Mouse (Mus musculus) liver, adult 2 months (tissue): Measurements from ENCODE around the gene Hcrtr1. TPM values are rescaled to one million over a fixed set of nuclear protein-coding genes. Genes with fewer than 3 reads are reported as not detected.

Experiments used
- DNase-seq: peaks from one replicate; pipeline ENCODE4 v3.0.0-alpha.2; 2011; ENCODE audit warnings: low read depth, low spot score; ENCODE audit errors: extremely low read depth
- H3K27ac ChIP-seq: fragments of 200-500 bp; replicated peaks from 2 replicates; pipeline ENCODE4 v1.5.1; 2012; ENCODE audit warnings: low read depth, mild to moderate bottlenecking, control low read depth, inconsistent platforms, low read length; ENCODE audit not compliant: insufficient read depth
- H3K27me3 ChIP-seq: fragments of 200-500 bp; 2 replicates; pipeline ENCODE4 v1.6.1; 2012; ENCODE audit warnings: mild to moderate bottlenecking, moderate library complexity, low read length, inconsistent platforms; ENCODE audit not compliant: control insufficient read depth, insufficient read depth
- H3K36me3 ChIP-seq: fragments of 200-500 bp; 2 replicates; pipeline ENCODE4 v1.6.1; 2012; ENCODE audit warnings: low read length, inconsistent platforms; ENCODE audit not compliant: control insufficient read depth, insufficient read depth
- H3K4me1 ChIP-seq: fragments of 200-500 bp; 2 replicates; pipeline ENCODE4 v1.6.1; 2011; ENCODE audit warnings: low read length; ENCODE audit not compliant: control insufficient read depth, insufficient read depth
- H3K4me3 ChIP-seq: fragments of 200-500 bp; 2 replicates; pipeline ENCODE4 v1.5.1; 2011; ENCODE audit warnings: low read depth, mild to moderate bottlenecking, control low read depth, low read length, moderate library complexity; ENCODE audit not compliant: insufficient read depth
- H3K79me2 ChIP-seq: fragments of 200-500 bp; 2 replicates; pipeline ENCODE4 v1.6.1; 2012; ENCODE audit warnings: inconsistent platforms, mild to moderate bottlenecking, low read length, moderate library complexity; ENCODE audit not compliant: control insufficient read depth, insufficient read depth
- H3K9ac ChIP-seq: fragments of 200-500 bp; 2 replicates; pipeline ENCODE4 v1.6.1; 2012; ENCODE audit warnings: low read depth, mild to moderate bottlenecking, control low read depth, inconsistent platforms, low read length
- CTCF ChIP-seq: fragments of 200-500 bp; IDR thresholded peaks from 2 replicates; pipeline ENCODE4 v1.5.1; 2011; ENCODE audit warnings: low read depth, low read length, control low read depth
- POLR2A ChIP-seq: fragments of 200-500 bp; IDR thresholded peaks from 2 replicates; pipeline ENCODE4 v1.6.1; 2011; ENCODE audit warnings: low read length, control low read depth; ENCODE audit not compliant: insufficient read depth; ENCODE audit errors: extremely low read depth
- WGBS: fragments of 180-500 bp; shearing (Covaris S2); methylation state at CpG from one replicate; pipeline ENCODE4 v1.1.7; 2018; 5-methylcytosine and 5-hydroxymethylcytosine counted together
- polyA plus RNA-seq: library from polyadenylated mRNA; depleted of rRNA; stranded (reverse); fragments of >200 nt; gene quantifications from 2 replicates; pipeline ENCODE4 v1.2.3, GENCODE M21; 2012
- total RNA-seq: library from RNA; depleted of rRNA; stranded (reverse); fragments of >200 nt; gene quantifications from 2 replicates; pipeline ENCODE4 v1.2.3, GENCODE M21; 2014

Gene Hcrtr1
- total and polyA plus RNA-seq, 2 experiments, result 0.04 TPM; not detected in 1

DNA sequence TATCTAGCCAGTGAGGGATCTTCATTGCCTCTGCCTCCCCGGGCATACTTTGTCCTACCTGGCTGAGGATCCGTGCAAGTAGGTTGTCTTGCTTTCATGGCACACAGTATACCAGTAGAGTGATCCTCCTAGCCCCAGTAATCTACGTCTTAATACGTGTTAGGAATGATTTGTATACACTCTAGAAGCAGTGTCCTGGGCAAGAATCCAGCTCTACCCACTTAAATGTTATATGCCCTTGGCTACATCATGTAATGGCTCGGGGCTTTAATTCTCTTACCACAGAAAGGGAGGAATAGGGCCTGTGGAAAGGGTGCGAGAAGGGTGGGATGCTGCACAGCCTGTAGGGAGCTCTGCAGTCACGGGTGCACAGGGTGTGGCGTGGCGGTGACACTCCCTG, 29.5 kb downstream of the Hcrtr1 start:
- H3K9ac ChIP-seq, result no peak overlapping the region
- H3K27ac ChIP-seq, result no peak overlapping the region
- H3K4me3 ChIP-seq, result no peak overlapping the region
- peaks cover 11% of the 10 kb centered on the region for H3K4me1 ChIP-seq
- peaks cover 3% of the 10 kb centered on the region; the same call in 1 of the 2 replicates for H3K36me3 ChIP-seq
- DNase-seq, result no peak
- H3K27me3 ChIP-seq, result no peaks in the 10 kb centered on the region
- TF ChIP-seq CTCF (no peak), POLR2A (no peak)
- WGBS, result 91% methylated on average over 9 of the region's 9 CpGs
- H3K79me2 ChIP-seq, result peaks cover 16% of the 10 kb centered on the region; the same call in 1 of the 2 replicates

DNA sequence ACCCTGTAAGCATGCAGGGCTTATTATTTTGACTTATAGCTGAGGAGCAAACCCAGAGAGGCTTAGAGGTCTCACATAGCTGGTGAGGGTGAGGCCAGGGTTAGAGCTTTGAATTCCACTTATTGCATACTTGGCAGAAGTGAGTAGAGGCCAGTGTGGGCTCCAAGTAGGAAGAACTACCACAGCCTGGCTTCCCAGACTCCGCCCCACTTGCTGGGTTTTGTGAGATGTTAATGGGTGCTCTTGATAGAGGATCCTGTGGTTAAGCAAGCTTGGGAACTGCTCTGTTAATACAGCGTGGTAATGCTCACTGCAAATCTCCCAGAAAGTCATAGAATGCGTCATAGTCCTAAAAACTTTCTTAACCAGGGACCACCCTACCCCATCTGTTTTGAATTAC, 30.2 kb downstream of the Hcrtr1 start:
- H3K9ac ChIP-seq, result no peak overlapping the region
- H3K79me2 ChIP-seq, result peaks cover 16% of the 10 kb centered on the region; the same call in 1 of the 2 replicates
- H3K27ac ChIP-seq, result no peak overlapping the region
- H3K4me1 ChIP-seq, result peaks cover 13% of the 10 kb centered on the region
- no peak for DNase-seq
- TF ChIP-seq POLR2A (no peak), CTCF (no peak)
- H3K36me3 ChIP-seq, result peaks cover 3% of the 10 kb centered on the region; the same call in 1 of the 2 replicates
- no peaks in the 10 kb centered on the region for H3K27me3 ChIP-seq
- no peak overlapping the region for H3K4me3 ChIP-seq
- 91% methylated on average over 3 of the region's 3 CpGs for WGBS

DNA sequence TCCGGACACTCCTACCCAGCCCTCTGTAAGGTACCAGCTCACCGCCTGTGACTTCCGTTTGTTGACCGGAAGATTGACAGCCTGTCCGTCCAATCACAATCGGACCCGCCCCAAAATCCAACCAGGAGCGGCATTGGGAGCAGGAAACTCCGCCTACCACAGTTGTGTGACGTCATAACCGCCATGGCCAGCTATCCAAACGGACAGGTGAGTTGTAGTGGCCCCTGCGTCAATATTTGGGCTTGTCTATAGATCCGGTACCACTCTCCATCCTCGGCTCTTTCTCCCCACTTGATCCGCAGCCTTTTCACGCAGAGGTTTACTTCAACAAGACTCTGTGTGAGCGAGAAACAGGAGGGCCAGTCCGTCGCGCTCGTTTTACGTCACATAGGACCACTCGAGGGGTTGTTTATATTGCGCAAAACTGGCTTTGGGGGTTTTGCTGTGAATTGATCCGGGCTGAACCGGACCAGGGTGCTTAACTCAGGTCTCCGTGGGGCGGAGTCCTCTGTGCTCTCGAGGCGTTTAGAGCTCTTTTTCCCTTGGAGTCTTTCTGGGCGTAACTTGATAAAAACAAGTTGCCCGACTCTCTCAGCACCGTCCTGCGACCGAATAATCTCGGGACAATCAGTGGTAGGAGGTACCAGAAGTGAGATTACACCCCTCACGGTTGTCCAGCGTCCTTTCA, 31.6 kb downstream of the Hcrtr1 start:
- Histone ChIP-seq H3K36me3 (no peaks in the 10 kb centered on the region), H3K27ac (peak overlapping the region; percentile 62), H3K4me1 (peaks cover 12% of the 10 kb centered on the region), H3K79me2 (peaks cover 9% of the 10 kb centered on the region; the same call in 1 of the 2 replicates), H3K4me3 (peak overlapping the region; percentile 61), H3K9ac (peak overlapping the region; percentile 77), H3K27me3 (no peaks in the 10 kb centered on the region)
- TF ChIP-seq POLR2A (0 out of 2 replicates have a peak, but pooled peaks have one; percentile 23), CTCF (no peak)
- DNase-seq, result peak; percentile 93
- WGBS, result under 1% methylated on average over 39 of the region's 39 CpGs

DNA sequence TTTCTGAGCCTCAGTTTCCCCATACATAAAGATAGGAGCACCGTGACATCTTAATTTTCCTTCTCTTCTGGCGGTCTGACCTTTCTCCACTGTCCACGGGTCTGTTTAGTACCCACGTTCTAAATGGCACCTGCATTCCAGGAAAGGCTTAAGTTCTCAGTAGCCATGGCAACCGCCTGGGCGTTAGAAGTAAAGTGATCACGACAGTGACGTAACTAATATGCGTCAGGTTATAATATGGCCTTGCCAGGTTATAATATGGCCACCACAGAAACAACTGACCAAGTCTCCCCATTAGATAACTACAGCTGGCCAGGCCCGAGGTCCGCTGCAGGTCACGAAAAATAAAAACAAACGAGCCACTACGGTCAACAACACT, 32.1 kb downstream of the Hcrtr1 start:
- TF ChIP-seq POLR2A, result no peak
- TF ChIP-seq CTCF, result no peak
- no peak for DNase-seq
- H3K4me1 ChIP-seq, result peaks cover 7% of the 10 kb centered on the region
- H3K27ac ChIP-seq, result peak overlapping the region; percentile 62
- H3K79me2 ChIP-seq, result peaks cover 9% of the 10 kb centered on the region; the same call in 1 of the 2 replicates
- 13% methylated on average over 14 of the region's 14 CpGs for WGBS
- no peaks in the 10 kb centered on the region for H3K27me3 ChIP-seq
- peak overlapping the region; percentile 44 for H3K4me3 ChIP-seq
- H3K36me3 ChIP-seq, result no peaks in the 10 kb centered on the region
- H3K9ac ChIP-seq, result peak overlapping the region; percentile 28; the same call in 1 of the 2 replicates

DNA sequence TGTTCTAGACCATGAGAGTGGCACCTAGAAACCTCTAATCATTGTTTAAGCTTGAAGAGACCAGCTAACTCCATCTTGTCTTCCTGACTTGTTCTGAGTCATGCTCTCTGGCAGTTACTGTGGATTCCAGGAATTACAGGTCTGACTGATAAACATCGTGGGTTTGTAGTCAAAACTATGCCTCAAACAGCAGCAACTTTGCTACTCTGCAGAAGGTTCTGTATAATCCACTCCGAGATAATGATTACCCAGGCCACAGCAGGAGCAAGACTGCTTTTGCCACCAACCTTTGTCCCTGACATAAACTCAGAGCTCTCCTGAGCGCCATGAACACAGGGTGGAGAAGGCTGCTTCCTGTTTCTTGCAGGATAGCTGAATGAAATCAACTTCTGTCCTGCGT, 34.6 kb downstream of the Hcrtr1 start:
- peak; percentile 80 for DNase-seq
- peaks cover 2% of the 10 kb centered on the region for H3K4me1 ChIP-seq
- 0 out of 2 replicates have a peak overlapping the region, but pooled peaks have one; percentile 19 for H3K27ac ChIP-seq
- TF ChIP-seq POLR2A, result no peak
- TF ChIP-seq CTCF, result no peak
- no peaks in the 10 kb centered on the region for H3K36me3 ChIP-seq
- no peak overlapping the region for H3K9ac ChIP-seq
- H3K79me2 ChIP-seq, result peaks cover 9% of the 10 kb centered on the region; the same call in 1 of the 2 replicates
- H3K4me3 ChIP-seq, result no peak overlapping the region
- no peaks in the 10 kb centered on the region for H3K27me3 ChIP-seq
- WGBS, result 18% methylated on average over 4 of the region's 4 CpGs

DNA sequence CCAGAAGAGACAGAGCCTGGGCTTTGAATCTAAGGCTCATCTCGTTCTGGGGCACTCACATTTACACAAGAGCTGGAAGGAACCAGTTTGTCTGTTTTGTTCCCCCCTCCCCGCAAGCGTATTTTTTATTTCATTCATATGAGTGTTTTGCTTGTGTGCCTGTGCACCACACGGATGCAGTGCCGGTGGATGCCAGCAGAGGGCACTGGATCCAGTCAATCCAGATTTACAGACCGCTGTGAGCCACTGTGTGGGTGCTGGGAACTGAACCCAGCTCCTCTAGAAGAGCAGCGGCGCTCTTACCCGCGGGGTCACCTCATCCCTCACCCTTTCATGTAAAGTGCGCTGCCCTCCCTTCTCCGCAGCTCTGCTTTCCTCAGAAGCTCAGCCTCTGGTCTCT, 35.5 kb downstream of the Hcrtr1 start:
- 88% methylated on average over 12 of the region's 12 CpGs for WGBS
- H3K79me2 ChIP-seq, result peaks cover 1% of the 10 kb centered on the region; the same call in 1 of the 2 replicates
- peak; percentile 49 for TF ChIP-seq CTCF
- TF ChIP-seq POLR2A, result no peak
- no peak overlapping the region for H3K9ac ChIP-seq
- H3K4me1 ChIP-seq, result peaks cover 2% of the 10 kb centered on the region
- no peaks in the 10 kb centered on the region for H3K36me3 ChIP-seq
- no peak overlapping the region for H3K27ac ChIP-seq
- H3K4me3 ChIP-seq, result no peak overlapping the region
- no peak for DNase-seq
- H3K27me3 ChIP-seq, result no peaks in the 10 kb centered on the region
